Mouse (Mus musculus): ENCODE measurements around the gene Hoxa3.

Gene Hoxa3

DNA sequence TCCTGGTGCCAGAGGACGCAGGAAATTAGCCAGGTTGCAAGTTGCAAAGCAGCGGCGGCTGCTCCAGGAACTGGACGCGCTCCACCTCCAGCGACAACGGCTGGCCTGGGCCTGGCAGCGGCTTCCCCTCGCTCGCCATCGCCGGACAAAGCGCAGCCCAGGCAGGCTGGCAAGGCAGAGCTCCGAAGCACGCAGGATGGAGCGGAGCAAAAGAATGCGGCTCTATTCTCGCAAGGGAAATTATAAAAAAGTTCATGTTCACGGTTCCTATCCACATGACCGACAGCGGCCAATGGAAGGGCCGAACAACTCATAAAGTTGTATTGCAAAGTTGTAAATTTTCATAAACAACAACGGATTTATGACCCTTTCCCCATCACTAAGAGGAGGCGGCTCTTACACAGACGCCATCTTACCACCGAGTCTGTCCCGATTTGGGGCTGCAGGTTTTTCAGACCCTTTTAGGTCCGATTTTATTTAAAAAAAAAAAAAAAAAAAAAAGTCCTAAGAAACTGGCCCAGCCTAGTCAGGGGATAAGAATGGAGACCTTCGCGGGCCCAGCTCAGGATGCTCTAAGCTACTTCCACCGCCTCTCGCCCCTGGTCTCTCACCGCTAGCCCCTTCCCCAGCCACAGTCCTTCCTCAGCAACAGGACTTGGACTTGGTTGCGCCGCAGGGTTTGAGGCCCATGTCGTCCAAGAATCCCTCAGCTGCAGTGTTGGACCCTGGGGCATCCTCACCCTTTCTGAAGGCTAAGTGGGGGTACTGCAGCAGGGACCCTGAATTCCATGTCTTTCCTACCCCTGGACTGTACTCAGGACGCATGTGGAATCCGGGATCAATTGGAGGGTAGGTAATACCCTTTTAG lies at the start of gene Hoxa3, which contains the start of gene Gm28308:
Gene Hoxa3, minus strand, starts transcription at position 218 of the 868 bp plus-strand sequence.
Gene Gm28308, minus strand, starts transcription at position 221 of the 868 bp plus-strand sequence.
- peak; percentile 91 for DNase-seq (ENCODE audit: extremely low spot score, low read depth, low spot score)

- peak; percentile 14 for DNase-seq (ENCODE audit: extremely low spot score, low read depth, low spot score)
Measured at GRCm38 (mm10) chr6:52262463-52263320, 49.6 kb upstream of the Hoxa3 start.

GRCm38 (mm10) chr6:52261751-52262462 lies 48.8 kb upstream of the Hoxa3 start:
- peak; percentile 10 for DNase-seq (ENCODE audit: extremely low spot score, low read depth, low spot score)

DNA sequence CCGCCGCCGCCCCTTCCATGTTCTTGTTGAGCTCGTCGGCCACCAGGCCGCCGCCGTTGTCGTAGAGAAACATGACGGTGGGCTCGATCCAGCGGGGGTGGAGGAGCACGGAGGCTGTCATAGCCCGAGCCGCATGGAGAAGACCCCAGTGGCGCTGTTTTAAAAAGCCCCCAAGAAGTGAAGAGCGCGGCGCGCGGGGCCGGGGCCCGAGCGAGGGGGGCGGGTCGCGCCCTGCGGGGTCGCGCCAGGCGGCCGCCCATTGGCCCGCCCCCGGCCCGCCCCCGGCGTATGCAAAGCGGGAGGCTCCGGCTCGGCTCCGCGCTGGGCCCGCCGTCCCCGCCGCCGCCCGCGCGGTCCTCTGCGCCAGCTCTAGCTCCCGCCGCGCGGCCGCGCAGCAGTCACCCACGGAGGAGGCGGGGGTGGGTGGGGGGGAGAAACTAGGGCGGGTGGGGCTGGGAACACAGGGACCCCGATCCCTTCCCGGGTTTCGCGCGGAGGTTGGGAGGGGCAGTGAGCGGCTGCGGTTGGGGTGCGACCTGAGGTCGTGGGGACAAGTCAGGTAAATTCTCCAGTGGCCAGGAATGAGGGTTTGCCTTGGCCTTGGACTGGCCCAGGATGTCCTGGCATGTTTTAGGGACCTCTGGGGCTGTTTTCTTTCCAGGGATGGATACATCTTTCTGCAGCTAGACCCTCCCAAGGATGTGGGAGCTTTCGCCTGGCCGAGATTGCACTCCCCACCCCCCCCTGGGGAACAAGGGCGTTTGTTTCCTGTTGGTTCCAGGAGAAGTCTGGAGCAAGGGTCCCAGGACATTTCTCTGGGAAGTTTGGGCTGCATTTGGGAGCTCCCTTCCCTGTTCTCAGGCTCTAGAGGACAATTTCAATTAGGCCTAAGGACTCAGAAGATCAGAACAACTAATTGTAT lies 47.8 kb upstream of the Hoxa3 start, which contains the start of gene Hoxa13:
Gene Hoxa13, minus strand, starts transcription at position 227 of the 922 bp plus-strand sequence.
- no peak for DNase-seq (ENCODE audit: extremely low spot score, low read depth, low spot score)

DNA sequence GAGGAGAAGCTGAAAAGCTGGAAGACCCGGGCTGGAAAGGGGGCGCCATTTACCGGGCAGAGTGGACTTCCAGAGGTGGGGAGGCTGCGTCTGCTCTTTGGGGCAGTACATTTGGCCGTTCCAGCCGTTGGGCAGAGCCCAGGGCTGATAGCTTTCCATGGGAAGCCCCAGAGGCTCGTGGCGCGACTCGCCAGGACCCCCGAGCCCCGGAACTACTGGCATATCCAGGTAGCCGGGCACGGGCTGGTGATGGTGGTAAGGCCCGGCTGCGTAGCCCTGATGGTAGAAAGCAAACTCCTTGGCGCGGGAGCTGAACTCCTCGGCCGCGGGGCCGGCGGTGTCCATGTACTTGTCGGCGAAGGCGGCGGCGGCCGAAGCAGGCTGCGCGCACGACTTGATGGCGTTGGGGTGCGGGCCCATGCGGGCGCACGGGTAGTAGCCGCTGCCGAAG lies 46.7 kb upstream of the Hoxa3 start:
- DNase-seq (ENCODE audit: extremely low spot score, low read depth, low spot score), result no peak

DNA sequence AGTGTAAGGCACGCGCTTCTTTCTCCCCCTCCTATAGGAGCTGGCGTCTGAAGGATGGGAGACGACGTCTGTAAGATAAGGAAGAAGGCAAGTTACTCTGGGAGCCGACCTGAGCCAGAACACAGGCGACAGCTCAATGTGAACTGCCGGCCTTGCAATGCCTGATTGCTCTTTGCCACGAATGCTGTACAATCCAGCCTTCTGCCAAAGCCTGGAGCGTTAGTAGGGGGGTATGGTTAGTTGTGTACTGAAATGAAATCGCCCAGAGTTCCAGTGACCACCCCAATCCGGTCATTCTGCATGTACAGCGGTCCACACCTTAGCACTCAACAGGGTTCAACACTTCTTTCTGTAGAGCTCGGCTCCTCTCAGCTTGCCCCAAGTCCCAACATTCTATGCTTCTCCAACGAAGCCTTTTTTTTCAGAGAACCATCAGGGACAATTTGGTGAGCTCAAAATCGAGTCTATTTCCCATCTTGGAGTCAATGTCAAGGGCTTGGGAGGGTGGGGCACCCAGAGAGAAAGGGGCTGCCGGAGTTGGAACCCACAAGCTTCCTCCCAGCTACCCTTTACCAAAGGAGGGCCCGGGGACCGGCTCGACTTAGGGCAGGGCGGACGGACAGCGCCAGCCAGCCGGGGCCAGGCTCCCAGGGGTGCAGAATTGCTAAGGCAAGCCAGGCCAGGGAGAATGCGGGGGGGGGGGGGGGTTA lies 46.1 kb upstream of the Hoxa3 start:
- DNase-seq (ENCODE audit: extremely low spot score, low read depth, low spot score), result no peak

DNA sequence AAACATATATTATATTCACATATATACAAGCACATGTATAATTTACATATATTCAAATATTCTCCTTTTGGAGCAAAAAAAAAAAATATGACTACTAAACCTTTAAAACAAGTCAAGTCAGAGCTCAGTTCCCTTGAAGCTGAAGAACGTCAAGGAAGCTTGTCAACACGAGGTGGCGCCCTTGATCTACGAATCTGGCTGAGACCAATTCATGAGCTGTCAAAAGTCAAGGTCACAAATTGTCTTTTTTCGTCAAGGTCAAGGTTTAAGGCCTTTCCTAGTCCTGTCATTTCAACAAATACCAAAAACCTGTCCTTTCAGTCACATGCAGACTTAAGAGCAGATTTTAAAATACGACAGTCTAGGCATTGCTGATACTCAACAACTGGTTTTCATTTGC lies 43.8 kb upstream of the Hoxa3 start:
- peak; percentile 96 for DNase-seq (ENCODE audit: extremely low spot score, low read depth, low spot score)

DNA sequence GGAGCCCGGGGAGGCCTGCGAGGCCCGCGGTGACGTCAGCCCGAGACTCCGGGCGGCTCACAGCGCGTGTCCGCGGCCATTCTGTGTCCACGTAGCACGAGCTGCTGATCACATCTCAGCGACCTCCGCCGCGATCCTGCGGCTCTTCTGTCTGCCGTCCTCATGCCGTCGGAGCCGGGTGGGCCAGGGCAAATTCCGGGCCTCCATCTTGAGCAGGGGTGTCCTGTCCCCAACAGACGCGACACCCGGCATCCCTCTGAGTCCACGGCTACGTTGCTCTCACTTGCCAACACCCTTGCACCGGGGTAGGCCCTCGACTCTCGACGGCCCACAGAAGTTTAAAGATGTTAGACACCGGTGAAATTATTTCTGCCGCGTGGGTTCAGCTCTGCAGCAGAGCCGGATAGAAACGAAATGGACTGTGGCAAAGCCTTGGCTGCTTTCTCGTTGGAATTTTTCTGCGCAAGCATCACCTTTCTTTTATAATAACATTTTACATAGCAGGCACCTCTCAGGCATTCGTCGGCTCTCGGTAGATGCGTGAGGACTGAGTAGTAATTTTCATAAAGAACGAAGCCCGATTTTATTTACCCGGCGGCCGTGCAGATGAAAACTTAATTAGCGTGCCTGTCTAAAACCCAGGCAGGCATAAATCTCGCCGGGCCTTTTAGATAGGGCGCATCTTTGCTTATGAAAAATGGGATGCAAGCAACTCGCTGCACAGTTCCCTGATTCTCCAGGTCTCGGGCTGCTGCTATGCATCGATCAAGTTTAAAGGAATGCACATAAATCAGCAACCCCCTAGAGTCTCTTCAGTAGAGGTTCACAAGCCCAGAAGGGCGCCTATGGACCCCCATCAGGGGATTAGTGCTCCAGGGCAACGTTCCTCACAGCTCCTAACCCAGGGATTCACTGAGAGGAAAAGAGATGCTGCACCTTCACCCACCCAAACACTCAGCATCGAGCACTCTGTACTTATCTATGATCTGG lies 40.7 kb upstream of the Hoxa3 start:
- DNase-seq (ENCODE audit: extremely low spot score, low read depth, low spot score), result no peak

GRCm38 (mm10) chr6:52252775-52253376 lies 39.7 kb upstream of the Hoxa3 start:
- DNase-seq (ENCODE audit: extremely low spot score, low read depth, low spot score), result no peak

DNA sequence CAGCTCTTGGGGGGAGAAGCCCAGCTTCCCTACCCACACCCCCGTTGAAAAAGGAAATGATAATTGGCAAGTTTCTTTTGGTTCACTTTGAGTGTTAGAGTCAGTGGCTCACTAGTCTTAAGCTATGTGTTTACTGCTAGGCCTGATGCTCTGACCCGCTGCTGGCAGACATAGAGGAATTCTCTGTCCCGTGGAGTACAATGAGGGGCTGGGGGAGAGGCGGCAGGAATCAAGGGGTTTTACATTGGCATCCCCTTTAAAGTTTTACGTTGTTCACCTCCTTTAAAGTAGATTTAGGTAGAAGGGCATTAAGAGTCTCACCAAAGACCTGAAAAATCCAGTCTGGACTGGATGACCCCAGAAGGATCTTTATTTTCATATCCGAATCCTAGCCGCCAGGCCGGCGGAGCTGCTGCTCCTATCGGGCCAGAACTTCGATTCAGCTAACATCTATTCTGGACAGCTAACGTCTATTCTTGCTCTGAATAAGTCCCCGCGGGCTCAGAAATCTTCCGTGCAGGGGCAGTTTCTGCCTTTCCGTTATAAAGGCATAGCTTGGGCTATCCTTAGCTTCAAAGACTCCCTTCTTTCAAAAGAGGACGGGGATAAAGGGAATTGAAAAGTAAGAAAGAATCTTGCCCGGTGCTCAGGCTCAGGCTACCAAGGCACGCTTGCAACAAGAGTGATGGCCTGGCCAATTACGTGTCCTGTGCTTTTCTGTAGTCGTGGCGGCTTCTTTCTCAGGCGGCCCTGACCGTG lies 39.1 kb upstream of the Hoxa3 start:
- DNase-seq (ENCODE audit: extremely low spot score, low read depth, low spot score), result no peak

- no peak for DNase-seq (ENCODE audit: extremely low spot score, low read depth, low spot score)
Measured at GRCm38 (mm10) chr6:52251177-52251879, 38.2 kb upstream of the Hoxa3 start.

- DNase-seq (ENCODE audit: extremely low spot score, low read depth, low spot score), result no peak
Measured at GRCm38 (mm10) chr6:52249826-52250225, 36.7 kb upstream of the Hoxa3 start.

DNA sequence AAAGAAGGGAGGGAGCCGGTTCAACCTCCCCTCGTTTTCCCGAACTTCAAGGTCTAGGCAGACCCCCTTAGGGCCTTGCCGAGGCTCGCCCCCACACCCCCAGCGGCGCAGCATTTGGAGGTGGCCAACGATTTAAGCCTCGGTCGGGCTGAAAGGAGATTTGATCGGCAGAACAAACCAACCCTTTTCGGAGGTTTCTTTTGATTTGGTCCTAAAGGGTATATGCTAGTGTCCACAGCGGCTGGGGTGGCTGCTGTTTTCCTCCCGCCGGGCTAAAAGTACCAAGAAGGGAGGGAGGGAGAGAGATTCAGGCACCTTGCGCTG lies 36.2 kb upstream of the Hoxa3 start:
- DNase-seq (ENCODE audit: extremely low spot score, low read depth, low spot score), result no peak

- no peak for DNase-seq (ENCODE audit: extremely low spot score, low read depth, low spot score)
Measured at GRCm38 (mm10) chr6:52248638-52249414, 35.7 kb upstream of the Hoxa3 start.

GRCm38 (mm10) chr6:52247766-52248637 lies 34.9 kb upstream of the Hoxa3 start:
- DNase-seq (ENCODE audit: extremely low spot score, low read depth, low spot score), result no peak

Data from hindlimb bud, embryonic 11.5 days (tissue).